15 mouse cellular contexts compared by ENCODE assay signal in genomic region chr1:191115514-191116238, GRCm38 (mm10). TPM values are rescaled to one million over a fixed set of nuclear protein-coding genes. Genes with fewer than 3 reads are reported as not detected.
DNase-seq lines count a peak whose midpoint lies in the region; ATAC-seq and TF ChIP-seq lines count a peak whose summit lies in the region.
"Had no signal": no experiment of that assay in that cellular context is flagged by ENCODE, and none has a peak within 500 bp of the region (broad histone marks: within the 10 kb centered on the region; RNA-seq: fewer than 3 reads in every experiment).

No protein-coding gene starts in this region.

- H3K9ac ChIP-seq in hindbrain, embryonic 14.5 days: no peak overlapping the region
- H3K9ac ChIP-seq in hindbrain, embryonic 13.5 days: no peak overlapping the region
- H3K9ac ChIP-seq in midbrain, embryonic 16.5 days (ENCODE audit: low read depth, low read length): no peak overlapping the region
- H3K9ac ChIP-seq in midbrain, embryonic 11.5 days (ENCODE audit: low read length): no peak overlapping the region
- H3K9ac ChIP-seq in liver, postnatal 0 days (replicated peaks): no peak overlapping the region
- H3K9ac ChIP-seq: neural tube, embryonic 12.5 days had no signal

- H3K27me3 ChIP-seq in hindbrain, embryonic 14.5 days (ENCODE audit: control insufficient read depth, insufficient read depth, low read length): no peaks in the 10 kb centered on the region
- no peaks in the 10 kb centered on the region for H3K27me3 ChIP-seq in hindbrain, embryonic 13.5 days
- no peaks in the 10 kb centered on the region for H3K27me3 ChIP-seq in midbrain, embryonic 16.5 days (ENCODE audit: control insufficient read depth, insufficient read depth, low read depth, low read length)
- H3K27me3 ChIP-seq in midbrain, embryonic 11.5 days (ENCODE audit: control insufficient read depth, insufficient read depth, low read length): no peaks in the 10 kb centered on the region
- H3K27me3 ChIP-seq in liver, postnatal 0 days (ENCODE audit: insufficient read depth, low read length): no peaks in the 10 kb centered on the region
- H3K27me3 ChIP-seq: neural tube, embryonic 12.5 days had no signal

- peak; percentile 40; the same call in 1 of the 2 replicates for ATAC-seq in hindbrain, embryonic 14.5 days (ENCODE audit: low FRiP score)
- no peak for ATAC-seq in hindbrain, embryonic 13.5 days (ENCODE audit: low FRiP score)
- ATAC-seq in midbrain, embryonic 16.5 days: peak; percentile 17; the same call in 1 of the 2 replicates
- ATAC-seq in midbrain, embryonic 11.5 days (ENCODE audit: low FRiP score): no peak
- peak; percentile 16; the same call in 1 of the 2 replicates for ATAC-seq in liver, postnatal 0 days

- TF ChIP-seq EP300 in liver, postnatal 0 days (IDR thresholded peaks at IDR 0.05; ENCODE audit: low read depth): no peak

- no peak overlapping the region for H3K4me3 ChIP-seq in hindbrain, embryonic 14.5 days (replicated peaks; ENCODE audit: low read length)
- H3K4me3 ChIP-seq in hindbrain, embryonic 13.5 days: no peak overlapping the region
- no peak overlapping the region for H3K4me3 ChIP-seq in midbrain, embryonic 16.5 days (ENCODE audit: low read depth, low read length)
- no peak overlapping the region for H3K4me3 ChIP-seq in midbrain, embryonic 11.5 days (ENCODE audit: low read depth, low read length)
- no peak overlapping the region for H3K4me3 ChIP-seq in liver, postnatal 0 days (ENCODE audit: low read depth, low read length)
- H3K4me3 ChIP-seq: forebrain, embryonic 10.5 days; neural tube, embryonic 12.5 days had no signal

- DNase-seq in hindbrain, embryonic 14.5 days (ENCODE audit: low spot score): no peak
- no peak for DNase-seq in midbrain, embryonic 11.5 days (ENCODE audit: low spot score, missing footprints)
- peak; percentile 41 for DNase-seq in heart, adult 8-10 months (ENCODE audit: low spot score)
- no peak for DNase-seq in liver, postnatal 0 days
- DNase-seq in kidney, adult 8-10 months: no peak
- DNase-seq: cerebellum, adult 2 months had no signal

- H3K4me1 ChIP-seq in hindbrain, embryonic 14.5 days (replicated peaks; ENCODE audit: control insufficient read depth, insufficient read depth, low read length): no peaks in the 10 kb centered on the region
- H3K4me1 ChIP-seq in hindbrain, embryonic 13.5 days (replicated peaks): no peaks in the 10 kb centered on the region
- H3K4me1 ChIP-seq in midbrain, embryonic 16.5 days (ENCODE audit: control insufficient read depth, insufficient read depth, low read length): no peaks in the 10 kb centered on the region
- H3K4me1 ChIP-seq in midbrain, embryonic 11.5 days (ENCODE audit: control insufficient read depth, insufficient read depth, low read length): 0 out of 2 replicates have a peak, but pooled peaks cover 3% of the 10 kb centered on the region
- peaks cover 3% of the 10 kb centered on the region; the same call in 1 of the 2 replicates for H3K4me1 ChIP-seq in liver, postnatal 0 days (ENCODE audit: insufficient read depth)
- H3K4me1 ChIP-seq: neural tube, embryonic 12.5 days had no signal

- WGBS in hindbrain, embryonic 14.5 days: 70% methylated on average over 11 of the region's 11 CpGs
- 72% methylated on average over 11 of the region's 11 CpGs for WGBS in hindbrain, embryonic 13.5 days
- WGBS in midbrain, embryonic 16.5 days: 75% methylated on average over 11 of the region's 11 CpGs
- 78% methylated on average over 11 of the region's 11 CpGs for WGBS in midbrain, embryonic 11.5 days
- WGBS in liver, postnatal 0 days (ENCODE audit: insufficient replicate concordance): 63% methylated on average over 11 of the region's 11 CpGs

- H3K27ac ChIP-seq in hindbrain, embryonic 14.5 days: no peak overlapping the region
- H3K27ac ChIP-seq in hindbrain, embryonic 13.5 days: no peak overlapping the region
- no peak overlapping the region for H3K27ac ChIP-seq in midbrain, embryonic 16.5 days (ENCODE audit: low read length)
- H3K27ac ChIP-seq in midbrain, embryonic 11.5 days (ENCODE audit: low read depth, low read length): no peak overlapping the region
- H3K27ac ChIP-seq in liver, postnatal 0 days (ENCODE audit: low read depth): peak overlapping the region; percentile 48
- H3K27ac ChIP-seq: forebrain, embryonic 10.5 days; neural tube, embryonic 12.5 days had no signal

- no peaks in the 10 kb centered on the region for H3K36me3 ChIP-seq in hindbrain, embryonic 14.5 days (replicated peaks; ENCODE audit: control insufficient read depth, insufficient read depth)
- no peaks in the 10 kb centered on the region for H3K36me3 ChIP-seq in hindbrain, embryonic 13.5 days
- H3K36me3 ChIP-seq in midbrain, embryonic 16.5 days (ENCODE audit: control insufficient read depth, insufficient read depth, low read length): no peaks in the 10 kb centered on the region
- H3K36me3 ChIP-seq in midbrain, embryonic 11.5 days (ENCODE audit: control insufficient read depth, insufficient read depth, low read length): no peaks in the 10 kb centered on the region
- H3K36me3 ChIP-seq in liver, postnatal 0 days (replicated peaks; ENCODE audit: insufficient read depth, low read length): no peaks in the 10 kb centered on the region
- H3K36me3 ChIP-seq: forebrain, embryonic 10.5 days; neural tube, embryonic 12.5 days had no signal

- no peak for TF ChIP-seq CTCF in liver, postnatal 0 days (IDR thresholded peaks at IDR 0.05; ENCODE audit: low read depth)

- H3K9me3 ChIP-seq in hindbrain, embryonic 14.5 days (ENCODE audit: control insufficient read depth, low read length): no peaks in the 10 kb centered on the region
- H3K9me3 ChIP-seq in hindbrain, embryonic 13.5 days: no peaks in the 10 kb centered on the region
- no peaks in the 10 kb centered on the region for H3K9me3 ChIP-seq in midbrain, embryonic 16.5 days (replicated peaks; ENCODE audit: control insufficient read depth, low read length, poor library complexity, severe bottlenecking)
- H3K9me3 ChIP-seq in midbrain, embryonic 11.5 days (ENCODE audit: control insufficient read depth, low read length): no peaks in the 10 kb centered on the region
- no peaks in the 10 kb centered on the region for H3K9me3 ChIP-seq in liver, postnatal 0 days (ENCODE audit: low read length)
- H3K9me3 ChIP-seq: forebrain, embryonic 10.5 days; neural tube, embryonic 12.5 days had no signal

- H3K4me2 ChIP-seq in hindbrain, embryonic 14.5 days (replicated peaks): no peak overlapping the region
- no peak overlapping the region for H3K4me2 ChIP-seq in hindbrain, embryonic 13.5 days
- H3K4me2 ChIP-seq in midbrain, embryonic 16.5 days (ENCODE audit: low read length): no peak overlapping the region
- H3K4me2 ChIP-seq in midbrain, embryonic 11.5 days: no peak overlapping the region
- H3K4me2 ChIP-seq in liver, postnatal 0 days (ENCODE audit: low read depth, low read length): no peak overlapping the region
- H3K4me2 ChIP-seq: neural tube, embryonic 12.5 days had no signal

RNA-seq across cellular contexts. Expression of gene Batf3, which starts 18.0 kb away (rescaled TPM):
- 1.5 and 2.2 TPM in 2 replicates for polyA plus RNA-seq in hindbrain, embryonic 14.5 days (2014; fragmentation: Nextera tagmentation; extraction: Ambion mirVana)
- 1.4 and 2.5 TPM in 2 replicates for polyA plus RNA-seq in hindbrain, embryonic 13.5 days (2015; fragmentation: Nextera tagmentation; extraction: Ambion mirVana)
- polyA plus RNA-seq in midbrain, embryonic 16.5 days (2015; fragmentation: Nextera tagmentation; extraction: Ambion mirVana): 0.80 and 1.6 TPM in 2 replicates
- polyA plus RNA-seq in midbrain, embryonic 11.5 days (2014; fragmentation: Nextera tagmentation; extraction: Ambion mirVana): 2.9 and 3.5 TPM in 2 replicates
- under 1 TPM in 3 of 4 experiments, not detected in 1; 0.49 to 0.75 (median 0.69) TPM for total RNA-seq in heart, adult 8-10 months (2022)
- 1.6 and 2.2 TPM in 2 replicates for polyA plus RNA-seq in liver, postnatal 0 days (2015; fragmentation: Nextera tagmentation; extraction: Ambion mirVana)

RNA-seq across cellular contexts. Expression of gene Fam71a, which starts 48.9 kb away (rescaled TPM):
- not detected in 2 replicates for polyA plus RNA-seq in hindbrain, embryonic 14.5 days (2014; fragmentation: Nextera tagmentation; extraction: Ambion mirVana)
- polyA plus RNA-seq in hindbrain, embryonic 13.5 days (2015; fragmentation: Nextera tagmentation; extraction: Ambion mirVana): not detected in 2 replicates
- not detected in 2 replicates for polyA plus RNA-seq in midbrain, embryonic 16.5 days (2015; fragmentation: Nextera tagmentation; extraction: Ambion mirVana)
- polyA plus RNA-seq in midbrain, embryonic 11.5 days (2014; fragmentation: Nextera tagmentation; extraction: Ambion mirVana): not detected in 2 replicates
- not detected for total RNA-seq in heart, adult 8-10 months (2022)
- polyA plus RNA-seq in liver, postnatal 0 days (2015; fragmentation: Nextera tagmentation; extraction: Ambion mirVana): not detected in 2 replicates
- total RNA-seq: adrenal gland, postnatal 4 days; gastrocnemius, postnatal 4 days; left cerebral cortex, postnatal 14 days had no signal
- polyA plus RNA-seq: cerebellum, adult 2 months; embryonic facial prominence, embryonic 11.5 days; forebrain, embryonic 10.5 days; intestine, embryonic 14.5 days; neural tube, embryonic 12.5 days had no signal

RNA-seq across cellular contexts. Expression of gene Nsl1, which starts 52.9 kb away (rescaled TPM):
- 3.6 and 5.0 TPM in 2 replicates for polyA plus RNA-seq in hindbrain, embryonic 14.5 days (2014; fragmentation: Nextera tagmentation; extraction: Ambion mirVana)
- polyA plus RNA-seq in hindbrain, embryonic 13.5 days (2015; fragmentation: Nextera tagmentation; extraction: Ambion mirVana): 5.0 and 5.7 TPM in 2 replicates
- polyA plus RNA-seq in midbrain, embryonic 16.5 days (2015; fragmentation: Nextera tagmentation; extraction: Ambion mirVana): 2.4 and 3.2 TPM in 2 replicates
- polyA plus RNA-seq in midbrain, embryonic 11.5 days (2014; fragmentation: Nextera tagmentation; extraction: Ambion mirVana): 21.9 and 22.8 TPM in 2 replicates
- total RNA-seq in heart, adult 8-10 months (2022): under 1 TPM; 0.19 to 0.79 (median 0.34) TPM
- 5.2 and 5.7 TPM in 2 replicates for polyA plus RNA-seq in liver, postnatal 0 days (2015; fragmentation: Nextera tagmentation; extraction: Ambion mirVana)

RNA-seq across cellular contexts. Expression of gene Tatdn3, which starts 52.9 kb away (rescaled TPM):
- polyA plus RNA-seq in hindbrain, embryonic 14.5 days (2014; fragmentation: Nextera tagmentation; extraction: Ambion mirVana): 13.1 and 14.9 TPM in 2 replicates
- 14.1 and 14.5 TPM in 2 replicates for polyA plus RNA-seq in hindbrain, embryonic 13.5 days (2015; fragmentation: Nextera tagmentation; extraction: Ambion mirVana)
- polyA plus RNA-seq in midbrain, embryonic 16.5 days (2015; fragmentation: Nextera tagmentation; extraction: Ambion mirVana): 14.1 and 16.7 TPM in 2 replicates
- 11.3 and 11.6 TPM in 2 replicates for polyA plus RNA-seq in midbrain, embryonic 11.5 days (2014; fragmentation: Nextera tagmentation; extraction: Ambion mirVana)
- total RNA-seq in heart, adult 8-10 months (2022): 10 to 100 TPM in 3 of 4 experiments, 1 to 10 TPM in 1; 9.6 to 17.8 (median 12.1) TPM
- polyA plus RNA-seq in liver, postnatal 0 days (2015; fragmentation: Nextera tagmentation; extraction: Ambion mirVana): 6.0 and 6.5 TPM in 2 replicates

Comparison
In these comparisons a context has a peak if more than half of its experiments do, and no peak if none do; other contexts are left out.
1. ATAC-seq: peak in hindbrain, embryonic 14.5 days (single experiment), midbrain, embryonic 16.5 days (single experiment) and liver, postnatal 0 days (single experiment); none in hindbrain, embryonic 13.5 days (single experiment) and midbrain, embryonic 11.5 days (single experiment).